Mouse (Mus musculus) yolk sac, embryonic 10.5 days (tissue): ENCODE measurements at regions not wholly inside any gene's neighbourhood (a gene's known extent, or its start where the extent isn't known, plus 50 kb on each side); places are given as distances from the start of the nearest gene placed in this dataset.

Experiments used
- DNase-seq: peaks from one replicate; pipeline ENCODE4 v3.0.0-alpha.2; 2017; ENCODE audit warnings: low spot score

DNA sequence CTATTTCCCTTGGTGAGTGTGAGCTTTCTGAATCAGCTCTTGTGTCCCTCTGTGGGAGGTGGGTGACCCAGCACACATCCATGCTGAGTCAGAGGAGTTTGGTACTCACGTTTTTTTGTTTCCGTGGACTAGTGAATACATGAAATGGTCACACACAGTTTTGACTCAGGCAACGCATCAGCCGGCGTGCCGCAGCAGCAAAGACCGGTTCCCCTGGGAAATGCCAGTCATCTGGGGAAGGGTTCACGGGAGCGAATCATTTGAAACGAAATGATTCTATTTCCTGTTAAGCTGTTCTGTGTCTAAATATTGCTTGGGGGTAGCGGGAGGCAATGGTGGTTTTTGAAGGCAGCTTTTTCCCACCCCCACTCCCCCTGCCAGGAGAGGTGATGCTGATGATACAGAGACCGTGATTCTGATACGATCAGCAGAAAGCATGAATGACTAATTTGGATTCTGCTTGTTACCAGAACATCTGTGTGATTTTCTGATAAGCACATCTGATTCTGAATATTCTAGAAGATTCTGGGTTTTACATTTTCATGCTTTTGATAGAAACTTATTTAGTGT is 223.5 kb downstream of the Klf5 start:
- DNase-seq = no peak

DNA sequence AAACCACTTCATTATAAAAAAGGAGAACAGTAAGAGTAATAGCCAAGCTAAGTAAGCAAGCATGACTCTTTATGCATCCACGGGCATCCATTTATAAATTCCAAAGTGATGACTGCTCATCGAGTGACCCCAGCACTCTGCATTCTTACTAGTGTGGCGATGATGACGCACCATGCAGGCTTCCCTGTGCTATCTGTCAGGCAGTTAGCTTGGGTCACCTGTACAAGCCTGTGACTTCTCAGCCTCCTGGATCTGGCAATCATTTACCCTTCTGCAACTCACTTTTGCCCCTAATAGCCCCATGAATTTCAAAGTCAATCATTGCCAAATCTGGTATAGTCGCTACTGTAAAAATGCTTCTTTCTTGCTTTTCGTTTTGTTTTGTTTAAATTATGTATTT is 237.3 kb downstream of the Klf5 start:
- peak; percentile 40 for DNase-seq

DNA sequence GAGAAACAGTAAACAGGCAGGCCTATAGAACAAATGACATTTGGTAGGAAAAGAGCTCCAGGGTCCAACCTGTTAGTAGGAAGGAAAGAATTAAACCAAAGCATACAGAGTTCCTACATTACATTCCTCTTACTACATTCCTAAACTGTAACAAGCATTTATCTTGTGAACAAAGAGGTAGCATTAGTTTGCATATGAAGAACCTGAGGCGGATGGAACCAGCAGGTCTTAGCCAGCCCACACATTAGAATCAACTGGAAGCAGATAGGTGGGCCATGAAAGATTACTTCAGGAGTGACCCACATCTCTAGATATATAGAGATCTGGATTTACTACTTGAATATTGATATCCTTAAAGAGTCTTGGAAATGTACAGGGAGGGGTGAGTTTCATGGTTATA is 238.8 kb downstream of the Klf5 start:
- no peak for DNase-seq

DNA sequence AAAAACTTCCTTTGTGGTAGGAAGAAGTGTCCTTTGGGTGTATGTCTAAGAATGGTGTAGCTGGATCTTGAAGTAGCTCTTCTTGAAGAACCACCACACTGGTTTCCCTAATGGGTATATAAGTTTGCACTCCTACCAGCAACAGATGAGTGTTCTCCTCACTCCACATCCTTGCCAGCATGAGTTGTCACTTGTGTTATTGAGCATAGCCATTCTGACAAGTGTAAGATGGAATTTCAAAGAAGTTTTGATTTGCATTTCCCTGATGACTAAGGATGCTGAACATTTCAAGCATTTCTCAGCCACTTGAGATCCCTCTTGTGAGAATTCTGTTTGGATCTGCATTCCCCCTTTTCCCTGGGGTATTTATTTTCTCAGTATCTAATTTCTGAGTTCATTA is 243.2 kb downstream of the Klf5 start:
- no peak for DNase-seq

DNA sequence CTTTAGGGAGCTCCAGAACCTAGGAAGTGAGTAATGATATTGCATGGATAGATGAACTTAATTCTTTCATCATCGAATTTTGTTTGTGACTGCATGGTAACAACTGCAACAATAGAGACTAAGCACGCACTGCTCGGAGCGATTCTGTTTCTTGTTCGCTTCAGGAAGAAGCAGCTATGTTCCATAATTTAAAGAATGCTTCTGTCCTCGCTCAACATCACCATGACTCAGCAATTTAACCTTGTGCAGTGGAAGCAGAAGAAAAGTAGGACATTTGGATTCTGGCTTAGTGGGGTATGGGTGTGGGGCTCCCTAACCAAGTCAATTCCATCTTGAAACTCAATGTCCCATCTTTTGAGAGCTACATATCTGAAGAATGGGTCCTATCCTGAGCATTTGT is 249.4 kb downstream of the Klf5 start:
- no peak for DNase-seq

DNA sequence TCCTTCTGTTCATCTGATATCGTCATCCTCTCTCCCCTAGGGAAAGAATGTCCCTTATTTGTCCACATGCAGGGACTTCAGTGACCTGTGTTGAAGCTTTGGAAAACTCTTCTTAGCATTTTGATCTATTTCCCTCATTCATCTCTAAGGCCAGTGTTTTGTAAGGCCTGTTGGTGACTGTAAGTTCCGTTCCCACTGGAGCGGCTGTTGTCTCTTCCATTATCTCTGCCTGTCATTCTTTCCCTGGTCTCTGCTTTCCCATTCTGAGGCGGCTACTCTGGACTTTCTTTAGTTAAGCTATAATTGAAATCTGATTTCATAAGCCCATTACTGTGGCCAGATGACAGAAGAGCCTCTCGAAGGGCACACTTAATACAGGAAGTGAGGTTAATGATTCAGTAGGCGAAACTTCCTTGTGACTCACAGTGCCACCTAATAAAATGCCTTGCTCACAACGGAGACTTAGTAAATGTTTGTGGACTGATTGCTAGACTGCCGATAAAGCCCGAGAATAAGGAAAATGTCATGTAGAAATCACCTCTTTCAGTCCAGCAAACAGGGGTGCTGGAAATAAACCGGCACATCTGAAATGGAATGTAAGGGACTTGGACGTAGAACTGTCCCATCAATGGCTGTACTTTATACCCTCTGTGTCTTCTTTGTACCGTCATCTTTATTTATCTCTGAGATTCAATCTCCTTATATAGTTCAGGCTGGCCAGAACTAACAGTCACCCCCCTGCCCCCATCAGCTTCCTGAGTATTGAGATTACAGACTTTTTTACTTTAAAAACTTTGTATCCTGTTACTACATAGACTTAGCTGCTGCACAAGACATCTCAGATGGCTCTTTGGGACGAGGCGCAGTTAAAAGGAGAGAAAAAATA is 250.1 kb downstream of the Klf5 start:
- DNase-seq = peak; percentile 3

DNA sequence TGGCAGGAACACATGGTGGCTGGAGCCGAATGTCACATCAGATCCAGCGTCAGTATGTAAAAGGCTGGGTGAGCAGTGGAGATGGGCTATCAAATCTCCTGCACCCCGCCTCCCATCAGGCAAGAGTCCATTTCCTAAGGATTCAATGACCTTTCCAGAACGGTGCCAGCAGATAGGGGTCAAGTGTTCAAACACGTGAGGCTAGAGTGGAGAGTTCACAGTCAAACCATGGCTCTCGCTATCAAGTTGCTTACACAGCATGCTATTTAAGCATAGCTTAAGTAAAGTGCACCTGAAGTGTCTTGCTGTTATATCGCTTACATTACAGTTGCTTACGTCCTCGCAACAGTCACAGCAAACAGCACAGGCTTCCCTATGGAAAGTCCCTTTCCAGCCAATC is 265.5 kb downstream of the Klf5 start:
- no peak for DNase-seq

DNA sequence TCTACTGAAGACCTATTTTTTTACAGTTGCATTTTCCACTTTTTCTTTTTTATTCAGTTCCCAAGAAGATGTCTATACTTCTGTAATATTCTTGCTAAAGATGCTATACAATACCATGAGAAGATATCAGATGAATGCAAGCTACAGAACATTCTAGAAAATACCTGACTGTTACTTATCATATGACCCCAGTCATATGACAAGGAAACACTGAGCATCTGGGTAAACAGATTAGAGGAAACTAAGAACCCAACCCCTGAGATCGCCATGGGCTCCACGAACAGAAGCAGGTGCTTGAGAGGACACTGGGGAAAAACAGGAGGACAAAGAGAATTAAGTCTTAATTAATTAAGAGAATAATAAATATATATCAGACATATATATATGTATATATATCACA is 275.7 kb downstream of the Klf5 start:
- DNase-seq = no peak

DNA sequence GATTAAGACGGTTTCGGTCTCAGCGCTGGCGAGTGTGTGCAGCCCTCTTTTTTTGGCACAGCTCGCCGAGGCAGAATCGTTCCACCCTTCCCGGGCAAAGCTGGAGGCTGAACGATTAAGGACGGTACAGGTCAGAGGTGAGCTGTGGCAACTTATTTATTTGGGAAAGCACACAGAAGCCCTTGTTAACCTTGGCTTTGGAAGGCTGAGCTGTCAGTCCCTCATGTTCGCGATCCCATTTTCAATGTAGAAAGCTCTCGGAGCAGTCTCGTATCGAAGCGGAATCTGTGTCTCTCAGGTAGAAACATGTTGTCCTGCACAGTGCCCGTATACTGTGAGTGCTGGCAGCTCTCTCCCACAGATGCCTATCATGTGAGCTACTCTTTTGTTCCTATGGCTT is 280.2 kb downstream of the Klf5 start:
- DNase-seq = no peak

DNA sequence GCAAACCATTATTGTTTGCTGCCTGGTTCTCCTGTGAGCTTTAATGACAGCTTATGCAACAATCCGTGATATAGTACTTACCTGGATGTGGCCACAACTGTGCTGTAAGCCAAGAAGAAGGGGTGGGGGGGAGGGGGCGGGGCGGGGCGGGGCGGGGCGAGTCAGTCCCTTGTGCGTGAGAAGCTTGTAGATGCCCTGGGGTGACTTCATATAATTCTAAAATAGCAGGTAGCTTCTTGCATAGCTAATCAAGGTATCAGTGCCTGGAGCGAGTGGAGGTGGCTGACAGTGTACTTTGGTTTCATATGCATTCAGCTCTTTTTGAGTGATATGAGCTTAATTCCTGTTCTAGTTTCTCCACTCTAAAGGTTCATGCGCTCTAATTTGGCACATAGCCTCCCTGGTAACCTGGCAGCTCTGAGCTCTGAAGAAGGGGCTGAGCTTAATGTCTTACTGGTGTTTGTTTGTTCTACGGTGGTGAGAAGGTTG is 280.8 kb downstream of the Klf5 start:
- DNase-seq = no peak

DNA sequence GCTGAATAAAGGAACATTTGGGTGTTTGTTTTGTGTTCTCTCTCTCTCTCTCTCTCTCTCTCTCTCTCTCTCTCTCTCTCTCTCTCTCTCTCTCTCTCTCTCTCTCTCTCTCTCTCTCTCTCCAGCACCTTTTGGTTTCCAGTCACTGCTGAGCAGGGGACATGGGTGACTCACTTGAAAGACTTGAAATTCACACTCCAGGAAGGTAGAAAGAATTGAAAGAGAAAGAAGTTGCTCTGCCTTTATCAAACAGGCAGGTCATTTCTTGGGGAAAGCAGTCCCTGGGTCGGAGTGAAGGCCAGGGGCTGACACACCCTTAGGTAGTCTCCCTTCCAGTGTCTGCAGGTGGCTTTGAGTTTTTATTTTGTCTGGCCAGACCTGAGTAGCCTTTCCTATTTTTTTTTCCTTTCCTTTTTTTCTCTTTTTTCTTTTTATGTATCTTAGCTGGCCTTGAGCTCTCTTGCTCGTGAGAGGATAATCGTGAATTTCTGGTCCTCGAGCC is 281.3 kb downstream of the Klf5 start:
- DNase-seq = no peak

DNA sequence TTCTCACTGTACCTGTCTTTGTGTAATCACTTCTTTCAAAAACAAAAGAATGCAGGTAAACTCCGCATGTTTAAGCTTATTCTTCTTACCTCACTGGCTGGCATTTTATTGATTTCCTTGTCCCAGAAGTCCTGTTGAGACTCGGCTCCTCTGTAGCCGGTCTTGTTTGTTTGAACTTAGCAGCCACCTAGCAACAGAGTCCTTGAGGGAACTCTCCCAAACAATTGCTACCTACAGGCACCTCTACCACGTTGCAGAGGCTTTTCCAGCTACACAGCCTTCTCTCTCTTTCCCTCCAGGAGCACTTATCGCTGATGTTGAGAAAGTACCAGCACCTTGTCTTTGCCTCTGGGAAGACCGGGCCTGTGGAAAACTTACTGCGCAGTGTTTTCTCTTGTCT is 285.7 kb downstream of the Klf5 start:
- DNase-seq = no peak

DNA sequence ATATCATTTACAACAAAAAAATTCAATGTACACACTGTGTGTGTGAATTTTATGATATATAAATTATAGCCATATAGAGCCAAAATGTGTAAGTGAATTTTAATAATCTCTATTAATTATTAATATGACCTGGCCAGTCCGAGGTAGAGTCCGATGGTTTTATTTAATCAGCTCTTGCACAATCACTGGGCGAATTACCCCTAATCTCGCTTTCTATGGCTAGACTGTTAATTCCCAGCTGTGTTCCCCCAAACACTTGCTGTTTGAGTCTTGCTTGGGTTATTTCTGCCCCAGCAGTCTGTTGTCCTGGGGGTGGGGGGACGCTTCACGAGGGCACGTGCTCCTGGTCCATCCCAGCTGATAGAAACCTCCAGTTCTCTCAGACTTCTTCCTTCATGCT is 287.5 kb downstream of the Klf5 start:
- no peak for DNase-seq

DNA sequence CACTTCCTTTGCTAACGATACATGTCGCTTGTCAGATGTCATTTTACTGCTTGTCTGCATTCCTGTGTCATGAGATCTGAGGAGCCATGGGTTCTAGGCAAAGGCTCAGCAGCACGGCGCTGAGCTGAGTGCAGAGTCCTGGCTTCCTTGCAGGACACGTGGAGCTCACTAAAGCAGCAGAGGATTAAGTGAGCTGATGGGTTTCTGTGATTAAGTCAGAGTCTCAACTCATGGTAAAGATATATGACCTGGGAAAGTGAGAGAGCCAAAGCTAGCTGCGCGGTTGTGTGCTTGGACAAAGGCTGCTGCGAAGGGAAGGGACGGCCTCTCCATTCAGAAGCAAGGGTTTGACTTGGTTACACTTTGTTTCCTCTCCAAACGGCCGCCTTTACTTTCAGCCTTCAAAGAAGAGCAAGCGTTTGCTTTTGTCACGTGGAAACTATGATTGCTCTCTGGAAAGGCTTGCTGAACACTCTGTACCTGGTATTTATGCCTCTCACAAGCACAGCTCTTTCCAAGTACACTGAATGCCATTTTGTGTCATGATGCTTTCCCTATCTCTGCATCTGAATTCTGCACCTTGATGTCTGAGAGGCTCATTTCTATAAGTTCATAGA is 292.5 kb downstream of the Klf5 start:
- peak; percentile 41 for DNase-seq

DNA sequence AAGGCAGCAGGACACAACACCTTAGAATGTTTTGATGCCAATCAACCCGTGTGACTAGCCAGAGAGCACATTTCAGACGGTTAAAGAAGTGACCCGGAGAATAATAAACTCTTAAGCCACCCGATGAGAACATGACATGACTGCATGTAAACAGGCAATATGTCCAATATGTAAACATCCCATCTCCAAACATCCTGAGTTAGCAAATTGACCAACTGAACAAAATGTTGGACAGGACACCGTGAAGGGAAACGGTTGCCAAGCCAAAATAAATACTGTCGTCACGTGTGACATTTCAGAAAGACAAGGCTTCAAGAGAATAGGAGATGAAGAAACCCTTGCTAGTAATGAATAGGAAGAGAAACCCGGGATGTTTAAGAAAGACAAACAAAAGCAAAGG is 294.4 kb downstream of the Klf5 start:
- DNase-seq = no peak

DNA sequence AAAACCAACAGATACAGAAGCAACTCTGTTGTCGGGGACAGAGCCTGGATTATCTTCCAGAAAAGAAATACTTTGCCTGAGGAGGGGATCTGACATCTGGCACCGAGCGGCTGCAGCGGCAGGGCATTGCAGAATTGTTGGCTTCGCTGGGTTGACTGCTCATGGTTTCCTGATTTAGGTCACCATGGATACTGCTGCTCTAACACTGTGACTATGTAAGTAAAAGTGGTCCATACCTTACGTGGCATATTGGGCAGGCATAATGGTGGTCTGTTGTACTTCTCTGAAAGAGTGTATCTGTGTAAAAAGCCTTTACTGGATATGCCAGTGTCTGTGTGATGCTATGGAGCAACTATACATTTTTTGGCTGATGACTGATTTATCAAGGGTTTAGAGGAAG is 295.4 kb downstream of the Klf5 start:
- DNase-seq = no peak

DNA sequence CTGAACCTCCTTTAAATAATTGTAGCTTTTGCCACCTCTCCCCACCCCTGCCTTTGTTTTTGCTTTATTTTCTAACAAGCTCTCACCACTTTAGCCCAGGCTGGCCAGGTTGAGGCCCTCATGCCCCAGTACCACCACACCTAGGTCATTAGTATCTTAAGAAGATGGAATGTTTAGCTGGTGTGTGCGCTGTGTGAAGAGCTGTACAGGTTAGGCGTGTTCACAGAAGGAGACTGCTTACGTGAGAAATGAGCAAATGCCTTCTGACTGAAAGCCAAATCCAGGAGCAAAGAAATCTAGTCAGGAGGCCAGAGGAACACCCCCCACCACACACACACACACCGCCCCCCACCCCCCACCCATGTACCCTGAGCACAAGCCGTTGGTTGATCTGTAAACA is 303.4 kb downstream of the Klf5 start:
- no peak for DNase-seq

DNA sequence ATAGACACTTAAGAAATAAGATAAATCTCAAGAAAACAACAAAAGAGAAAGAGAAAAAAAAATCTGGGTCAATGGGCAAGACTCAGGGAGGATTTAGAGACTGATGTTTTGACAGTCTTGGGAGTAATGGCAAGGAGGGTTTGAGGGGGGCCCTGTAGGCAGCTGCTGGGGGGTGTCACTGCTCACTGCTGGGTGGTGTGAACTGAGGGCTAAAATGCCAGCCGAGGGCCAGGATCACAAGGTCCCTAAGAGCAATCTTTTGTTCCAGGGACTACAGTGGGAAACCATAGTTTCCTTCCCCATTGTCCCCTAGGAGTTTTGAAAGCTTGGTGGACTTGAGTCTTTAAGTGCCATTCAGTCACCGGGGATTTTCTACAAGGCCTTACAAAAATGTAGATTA is 304.8 kb downstream of the Klf5 start:
- DNase-seq = no peak

DNA sequence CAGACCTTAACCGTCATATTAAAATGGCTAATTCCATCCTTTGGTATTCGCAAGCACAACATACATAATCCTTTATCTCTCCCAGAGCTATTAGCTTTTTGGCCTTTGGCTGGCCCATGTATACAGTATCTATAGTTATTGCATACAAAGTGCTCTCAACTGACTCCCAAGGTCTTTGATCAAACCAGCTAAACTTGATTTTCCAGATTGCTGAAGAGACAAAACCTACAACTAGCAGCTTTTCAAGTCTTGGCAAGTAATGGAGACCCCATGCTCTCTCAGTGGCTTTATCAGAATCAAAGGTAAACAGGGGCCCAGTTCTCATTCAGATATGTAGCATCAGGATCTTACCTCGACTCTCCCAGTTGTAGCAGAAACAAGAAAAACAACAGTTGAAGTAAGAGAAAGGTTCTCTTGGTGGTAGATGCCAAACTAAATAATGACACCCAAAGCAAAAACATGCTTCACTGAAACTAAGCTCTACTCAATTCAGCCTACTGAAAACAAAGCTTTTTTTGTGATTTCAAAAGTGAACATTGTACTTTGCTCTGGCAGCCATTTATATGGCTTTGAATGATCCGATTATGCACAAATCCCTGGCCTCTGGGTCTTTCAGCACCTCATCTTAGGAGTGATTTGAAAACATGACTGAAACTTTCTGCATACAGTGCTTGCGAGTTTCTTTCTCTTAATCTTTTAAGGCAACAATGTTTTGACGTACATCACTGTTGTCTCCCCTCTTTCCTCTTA is 307.0 kb downstream of the Klf5 start:
- DNase-seq = no peak

DNA sequence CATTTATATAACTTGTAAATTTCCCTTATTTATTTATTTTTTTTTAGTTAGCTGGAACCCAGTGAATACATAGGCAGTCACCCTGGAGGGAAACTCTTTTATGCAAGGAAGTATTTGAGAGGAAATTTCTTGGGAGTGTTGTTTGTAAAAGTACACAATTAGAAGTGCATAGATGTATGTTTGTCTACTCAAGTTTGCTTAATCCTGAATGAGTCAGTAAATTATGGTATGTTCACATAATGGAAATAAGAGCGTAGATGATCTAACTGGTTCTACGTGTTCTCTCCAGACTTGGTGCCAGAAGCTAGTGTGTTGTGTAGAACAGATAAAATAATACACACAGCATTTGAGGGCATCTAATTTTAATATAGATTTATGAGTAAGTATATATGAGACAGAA is 310.5 kb downstream of the Klf5 start:
- DNase-seq = no peak

DNA sequence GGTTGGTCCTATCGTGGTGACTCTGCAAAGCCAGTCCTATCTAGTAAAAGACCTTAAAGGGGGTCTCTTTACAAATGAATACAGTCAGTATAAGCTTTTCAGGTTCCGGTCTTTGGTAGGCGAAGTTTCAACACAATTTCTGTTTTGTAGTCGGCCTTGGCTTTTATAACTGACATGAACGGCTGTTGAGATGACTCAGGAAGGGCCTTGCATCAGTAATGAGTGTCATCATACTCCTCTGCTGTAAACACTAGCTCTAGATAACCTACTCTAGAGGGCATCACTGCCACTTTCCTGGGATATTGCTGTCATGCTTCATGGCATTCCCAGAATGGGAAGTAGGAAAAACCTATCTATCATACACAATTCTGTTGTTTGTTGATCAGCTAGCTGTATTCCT is 312.9 kb downstream of the Klf5 start:
- DNase-seq = no peak

DNA sequence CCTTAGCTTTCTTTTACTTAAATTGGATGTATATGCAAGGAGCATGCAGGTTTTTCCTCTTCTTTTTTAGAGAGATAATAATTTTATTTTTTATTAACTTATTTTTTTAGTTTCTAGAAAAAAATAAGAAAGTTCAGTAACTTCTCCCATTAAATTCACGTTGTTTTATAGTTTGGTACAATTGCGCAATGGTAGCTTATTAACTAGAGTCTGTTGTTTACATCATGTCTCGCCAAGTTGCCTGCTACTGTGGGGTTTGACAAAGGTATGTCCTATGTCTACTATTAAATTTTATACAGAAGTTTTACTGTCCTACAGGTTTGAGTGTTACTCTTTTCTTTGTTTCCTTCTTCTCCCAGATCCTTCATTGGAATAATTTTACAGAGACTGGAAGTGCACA is 313.6 kb downstream of the Klf5 start:
- no peak for DNase-seq
